Mouse (Mus musculus): Measurements from ENCODE around the gene Sgo1. TPM values are rescaled to one million over a fixed set of nuclear protein-coding genes. Genes with fewer than 3 reads are reported as not detected.

Sgo1 gene
- total and polyA plus RNA-seq, 3 experiments: 19.4 to 56.8 (median 35.2) TPM

DNA sequence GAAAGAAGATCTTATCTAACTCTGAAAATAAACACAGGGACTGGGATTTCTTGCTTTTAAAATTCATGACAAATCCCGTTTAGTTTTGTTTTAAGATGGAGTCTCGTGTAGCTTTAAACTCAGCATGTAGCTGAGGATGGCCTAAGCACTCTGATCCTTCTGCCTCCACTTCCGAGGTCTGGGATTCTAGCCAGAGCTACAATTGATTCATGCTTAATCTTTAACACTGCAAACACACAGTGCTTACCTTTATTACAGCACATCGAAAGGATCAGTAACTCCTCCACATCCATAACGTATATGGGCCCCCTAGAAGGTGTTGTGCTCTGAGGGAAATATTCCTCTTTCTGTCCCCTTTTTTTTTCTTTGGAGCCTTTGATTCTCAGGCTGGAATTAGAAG is 61.0 kb downstream of the Sgo1 start:
- Histone ChIP-seq H3K4me3 (replicated peaks in 1 of 3; ENCODE audit: low read depth in 2 of 3, low read length in 2 of 3, poor library complexity in 1 of 3) (no peak overlapping the region), H3K4me2 (ENCODE audit: insufficient read depth, low read depth, poor library complexity, severe bottlenecking) (no peak overlapping the region), H3K9ac (ENCODE audit: insufficient read depth, low read depth) (no peak overlapping the region), H3K36me3 (replicated peaks in 1 of 2; ENCODE audit: control insufficient read depth in 1 of 2, insufficient read depth in 1 of 2, low read length in 1 of 2) (peaks cover 3 to 18% of the 10 kb centered on the region in 2 experiments), H3K4me1 (ENCODE audit: control insufficient read depth in 1 of 2, insufficient read depth in 2 of 2) (no peaks in the 10 kb centered on the region), H3K9me3 (replicated peaks; ENCODE audit: low read length) (no peaks in the 10 kb centered on the region), H3K79me2 (replicated peaks; ENCODE audit: control insufficient read depth, extremely low read depth, insufficient read depth, poor library complexity, severe bottlenecking) (no peaks in the 10 kb centered on the region), H3K27ac (ENCODE audit: insufficient read depth, low read depth) (no peak overlapping the region), H3K27me3 (replicated peaks) (no peaks in the 10 kb centered on the region)
- in situ Hi-C loops (cut with MboI; ENCODE audit: low pct_ligation_motif_present, low pct_unique_long_range_greater_than_20kb, low sequenced_read_pairs) (no loop called here), dilution Hi-C loops (cut with MboI; ENCODE audit: extremely low pct_ligation_motif_present, extremely low pct_unique_long_range_greater_than_20kb, low sequenced_read_pairs) (no loop called here)
- no peak for TF ChIP-seq JUND (conservative IDR thresholded peaks at IDR 0.05; ENCODE audit: low read depth, low read length)
- DNase-seq (ENCODE audit: extremely low read depth): no peak

DNA sequence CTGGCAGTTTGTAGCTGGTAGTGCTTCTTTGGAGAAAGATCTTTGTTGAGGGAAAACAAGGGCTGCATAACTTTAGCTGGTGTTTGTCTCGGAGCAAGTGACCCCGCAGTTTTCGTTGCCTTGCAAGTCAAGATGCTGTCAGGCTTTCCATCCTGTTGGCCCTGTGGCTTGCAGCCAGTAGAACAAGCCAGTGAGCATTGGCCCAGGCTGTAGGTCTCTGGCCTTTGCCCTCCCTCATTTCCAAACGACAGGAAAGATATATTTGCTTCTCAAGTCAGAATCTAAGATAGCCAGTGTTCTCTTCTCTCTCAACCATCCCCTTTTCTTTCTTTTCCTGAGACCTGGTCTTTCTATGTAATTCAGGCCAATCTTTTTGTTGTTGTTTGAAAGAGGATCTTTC is 61.6 kb downstream of the Sgo1 start:
- in situ Hi-C loops (cut with MboI; ENCODE audit: low pct_ligation_motif_present, low pct_unique_long_range_greater_than_20kb, low sequenced_read_pairs): no loop called here
- TF ChIP-seq TBP (conservative IDR thresholded peaks at IDR 0.05; ENCODE audit: low read depth, low read length): no peak
- H3K36me3 ChIP-seq (replicated peaks in 1 of 2; ENCODE audit: control insufficient read depth in 1 of 2, insufficient read depth in 1 of 2, low read length in 1 of 2): peaks cover 2 to 17% of the 10 kb centered on the region in 2 experiments
- no peak overlapping the region for H3K9ac ChIP-seq (ENCODE audit: insufficient read depth, low read depth)
- no peaks in the 10 kb centered on the region for H3K9me3 ChIP-seq (replicated peaks; ENCODE audit: low read length)
- no peaks in the 10 kb centered on the region for H3K79me2 ChIP-seq (replicated peaks; ENCODE audit: control insufficient read depth, extremely low read depth, insufficient read depth, poor library complexity, severe bottlenecking)
- H3K27me3 ChIP-seq (replicated peaks): no peaks in the 10 kb centered on the region
- H3K27ac ChIP-seq (ENCODE audit: insufficient read depth, low read depth): no peak overlapping the region
- H3K4me2 ChIP-seq (ENCODE audit: insufficient read depth, low read depth, poor library complexity, severe bottlenecking): no peak overlapping the region
- dilution Hi-C loops (cut with MboI; ENCODE audit: extremely low pct_ligation_motif_present, extremely low pct_unique_long_range_greater_than_20kb, low sequenced_read_pairs): no loop called here
- no peak overlapping the region for H3K4me3 ChIP-seq (replicated peaks in 1 of 3; ENCODE audit: low read depth in 2 of 3, low read length in 2 of 3, poor library complexity in 1 of 3)
- DNase-seq (ENCODE audit: extremely low read depth): no peak
- H3K4me1 ChIP-seq (ENCODE audit: control insufficient read depth in 1 of 2, insufficient read depth in 2 of 2): no peaks in the 10 kb centered on the region

DNA sequence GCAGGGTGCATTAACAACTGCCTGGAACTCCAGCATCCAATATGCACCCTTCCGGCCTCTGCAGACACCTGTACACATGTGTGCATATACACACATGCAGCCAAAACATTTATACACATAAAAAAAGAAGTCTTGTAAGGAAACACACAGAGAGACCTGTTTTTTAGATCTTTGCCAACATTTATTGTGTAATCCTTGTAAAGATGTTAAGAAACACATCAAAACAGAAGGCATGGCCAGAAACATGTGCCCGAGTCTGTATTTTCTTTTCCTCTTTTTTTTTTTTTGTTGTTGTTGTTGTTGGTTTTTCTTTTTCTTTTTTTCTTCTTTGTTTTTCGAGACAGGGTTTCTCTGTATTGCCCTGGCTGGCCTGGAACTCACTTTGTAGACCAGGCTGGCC is 63.0 kb downstream of the Sgo1 start:
- H3K4me3 ChIP-seq (replicated peaks in 1 of 3; ENCODE audit: low read depth in 2 of 3, low read length in 2 of 3, poor library complexity in 1 of 3): no peak overlapping the region
- H3K9ac ChIP-seq (ENCODE audit: insufficient read depth, low read depth): no peak overlapping the region
- H3K4me1 ChIP-seq (ENCODE audit: control insufficient read depth in 1 of 2, insufficient read depth in 2 of 2): no peaks in the 10 kb centered on the region
- TF ChIP-seq POLR2A (IDR thresholded peaks at IDR 0.05; ENCODE audit: low read depth, low read length): no peak
- no peak for TF ChIP-seq MYC (IDR thresholded peaks at IDR 0.05; ENCODE audit: low read depth, low read length)
- TF ChIP-seq PAX5 (IDR thresholded peaks at IDR 0.05; ENCODE audit: low read length): no peak
- TF ChIP-seq E2F4 (IDR thresholded peaks at IDR 0.05; ENCODE audit: insufficient replicate concordance, low read depth, low read length): no peak
- peaks cover 0 to 16% of the 10 kb centered on the region in 2 experiments for H3K36me3 ChIP-seq (replicated peaks in 1 of 2; ENCODE audit: control insufficient read depth in 1 of 2, insufficient read depth in 1 of 2, low read length in 1 of 2)
- no peaks in the 10 kb centered on the region for H3K9me3 ChIP-seq (replicated peaks; ENCODE audit: low read length)
- DNase-seq (ENCODE audit: extremely low read depth): no peak
- no peaks in the 10 kb centered on the region for H3K27me3 ChIP-seq (replicated peaks)
- no peaks in the 10 kb centered on the region for H3K79me2 ChIP-seq (replicated peaks; ENCODE audit: control insufficient read depth, extremely low read depth, insufficient read depth, poor library complexity, severe bottlenecking)
- in situ Hi-C loops (cut with MboI; ENCODE audit: low pct_ligation_motif_present, low pct_unique_long_range_greater_than_20kb, low sequenced_read_pairs): no loop called here
- dilution Hi-C loops (cut with MboI; ENCODE audit: extremely low pct_ligation_motif_present, extremely low pct_unique_long_range_greater_than_20kb, low sequenced_read_pairs): no loop called here
- no peak overlapping the region for H3K4me2 ChIP-seq (ENCODE audit: insufficient read depth, low read depth, poor library complexity, severe bottlenecking)
- H3K27ac ChIP-seq (ENCODE audit: insufficient read depth, low read depth): no peak overlapping the region

Other genes starting within 250 kb of the Sgo1 start
- gene Efhb, start 226.0 kb downstream of the Sgo1 start, total RNA-seq (2012; rRNA removed): 0.04 TPM in 1 of 2 replicates, not detected in the other
- gene Efhb, start 226.0 kb downstream of the Sgo1 start, total RNA-seq (2014; rRNA removed): not detected in 2 replicates
- 0.09 TPM in 1 of 2 replicates, not detected in the other for gene Efhb, start 226.0 kb downstream of the Sgo1 start, polyA plus RNA-seq (2012; ENCODE audit: insufficient read length, low read depth)
- gene Rab5a, start 210.1 kb downstream of the Sgo1 start, total RNA-seq (2012; rRNA removed): 28.0 and 32.1 TPM in 2 replicates
- gene Rab5a, start 210.1 kb downstream of the Sgo1 start, total RNA-seq (2014; rRNA removed): 89.2 and 107 TPM in 2 replicates
- 36.1 and 38.9 TPM in 2 replicates for gene Rab5a, start 210.1 kb downstream of the Sgo1 start, polyA plus RNA-seq (2012; ENCODE audit: insufficient read length, low read depth)
- gene Pp2d1, start 149.9 kb downstream of the Sgo1 start, total RNA-seq (2012; rRNA removed): not detected in 2 replicates
- gene Pp2d1, start 149.9 kb downstream of the Sgo1 start, total RNA-seq (2014; rRNA removed): not detected in 2 replicates
- not detected in 2 replicates for gene Pp2d1, start 149.9 kb downstream of the Sgo1 start, polyA plus RNA-seq (2012; ENCODE audit: insufficient read length, low read depth)
- gene Kat2b, start 122.5 kb downstream of the Sgo1 start, total RNA-seq (2012; rRNA removed): 3.6 and 3.9 TPM in 2 replicates
- gene Kat2b, start 122.5 kb downstream of the Sgo1 start, total RNA-seq (2014; rRNA removed): 4.6 and 5.0 TPM in 2 replicates
- 4.1 and 4.6 TPM in 2 replicates for gene Kat2b, start 122.5 kb downstream of the Sgo1 start, polyA plus RNA-seq (2012; ENCODE audit: insufficient read length, low read depth)
- not detected in 2 replicates for gene Sult1c2, start 157.0 kb upstream of the Sgo1 start, total RNA-seq (2012; rRNA removed)
- gene Sult1c2, start 157.0 kb upstream of the Sgo1 start, total RNA-seq (2014; rRNA removed): not detected in 2 replicates
- not detected in 2 replicates for gene Sult1c2, start 157.0 kb upstream of the Sgo1 start, polyA plus RNA-seq (2012; ENCODE audit: insufficient read length, low read depth)